Mouse (Mus musculus) ovary, postnatal 14 days (tissue): ENCODE measurements around the gene Zbtb16.
A peak's percentile ranks its signal among the peaks of the same experiment; 100 is the strongest.

Experiments used
- DNase-seq: peaks from one replicate; pipeline ENCODE4 v3.0.0; 2022; ENCODE audit warnings: low spot score

Zbtb16 gene

DNA sequence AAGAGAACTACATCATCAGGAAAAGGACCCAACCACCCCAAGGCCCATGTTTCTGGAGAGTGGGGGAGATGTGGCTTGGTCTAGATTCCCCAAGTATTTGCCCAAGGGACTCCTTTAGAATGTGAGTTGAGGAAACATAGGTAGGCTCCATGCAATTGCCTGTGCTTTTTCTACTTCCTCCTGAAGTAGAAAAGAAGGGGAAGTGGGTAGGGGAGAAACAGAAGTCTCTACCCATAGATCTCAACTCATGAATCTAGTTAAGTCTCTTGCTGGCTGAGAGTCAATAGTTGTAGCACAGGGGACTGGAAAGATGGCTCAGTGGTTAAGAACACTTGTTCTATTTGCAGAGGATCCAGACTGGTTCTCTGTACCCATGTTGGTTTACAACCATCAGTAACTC is 164.2 kb downstream of the Zbtb16 start:
- DNase-seq = no peak

DNA sequence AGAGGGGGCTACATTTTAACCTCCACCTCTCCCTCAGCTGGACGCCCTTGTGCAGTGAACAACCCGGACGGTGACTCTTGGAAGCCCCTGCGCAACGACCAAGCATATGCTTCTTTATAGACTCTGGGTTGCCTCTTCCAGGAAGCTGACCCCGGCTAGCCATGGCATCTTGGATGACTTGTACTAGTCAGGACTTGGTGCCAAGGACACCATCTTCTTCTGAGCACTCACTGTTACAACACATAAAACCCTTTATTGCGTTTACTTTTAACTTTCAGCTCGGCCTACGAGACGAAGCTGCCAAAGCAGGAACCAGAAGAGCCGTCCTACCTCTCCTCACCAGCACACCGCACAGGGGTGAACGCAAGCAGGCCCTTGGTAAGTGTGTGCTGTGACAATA is 165.9 kb downstream of the Zbtb16 start:
- DNase-seq = no peak

DNA sequence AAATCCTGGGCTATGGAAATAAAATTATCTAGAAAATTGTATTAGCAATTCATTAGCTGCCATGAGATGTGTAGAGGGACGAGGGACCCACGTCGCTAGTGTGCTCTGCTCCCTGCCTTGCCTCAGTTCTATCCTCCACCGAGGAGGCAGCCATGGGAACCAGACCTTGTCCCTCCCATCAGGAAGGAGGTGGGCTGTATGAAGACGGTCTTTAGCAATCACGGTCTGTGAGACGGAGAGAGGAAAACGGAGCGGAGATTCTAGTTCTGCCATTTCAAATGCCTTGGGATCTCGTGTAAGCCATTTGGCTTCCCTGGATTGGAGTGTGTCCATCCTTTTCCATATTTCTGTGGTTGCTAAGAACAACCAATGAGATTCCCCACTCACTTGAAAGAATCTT is 166.3 kb downstream of the Zbtb16 start:
- no peak for DNase-seq

- DNase-seq = no peak
Observed at GRCm38 (mm10) chr9:48666702-48667101, 169.3 kb downstream of the Zbtb16 start.

DNA sequence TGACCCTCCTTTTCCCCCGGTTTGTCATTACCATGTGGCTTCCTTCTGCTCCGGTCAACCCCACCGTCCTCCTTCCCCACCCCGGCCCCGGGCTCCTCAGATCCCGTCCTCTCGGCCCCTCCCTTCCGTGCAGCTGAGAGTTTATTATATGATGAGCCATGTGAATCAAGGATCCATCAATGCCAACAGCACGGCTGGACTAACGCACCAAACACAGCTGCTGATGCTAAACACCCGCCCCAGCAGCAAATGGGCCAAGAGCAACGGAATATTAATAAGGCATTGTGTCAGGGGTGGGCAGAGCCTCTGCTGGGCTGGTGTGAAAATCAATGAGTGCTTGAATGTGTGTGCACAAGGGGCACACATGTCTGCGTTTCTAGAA is 173.0 kb downstream of the Zbtb16 start:
- no peak for DNase-seq

DNA sequence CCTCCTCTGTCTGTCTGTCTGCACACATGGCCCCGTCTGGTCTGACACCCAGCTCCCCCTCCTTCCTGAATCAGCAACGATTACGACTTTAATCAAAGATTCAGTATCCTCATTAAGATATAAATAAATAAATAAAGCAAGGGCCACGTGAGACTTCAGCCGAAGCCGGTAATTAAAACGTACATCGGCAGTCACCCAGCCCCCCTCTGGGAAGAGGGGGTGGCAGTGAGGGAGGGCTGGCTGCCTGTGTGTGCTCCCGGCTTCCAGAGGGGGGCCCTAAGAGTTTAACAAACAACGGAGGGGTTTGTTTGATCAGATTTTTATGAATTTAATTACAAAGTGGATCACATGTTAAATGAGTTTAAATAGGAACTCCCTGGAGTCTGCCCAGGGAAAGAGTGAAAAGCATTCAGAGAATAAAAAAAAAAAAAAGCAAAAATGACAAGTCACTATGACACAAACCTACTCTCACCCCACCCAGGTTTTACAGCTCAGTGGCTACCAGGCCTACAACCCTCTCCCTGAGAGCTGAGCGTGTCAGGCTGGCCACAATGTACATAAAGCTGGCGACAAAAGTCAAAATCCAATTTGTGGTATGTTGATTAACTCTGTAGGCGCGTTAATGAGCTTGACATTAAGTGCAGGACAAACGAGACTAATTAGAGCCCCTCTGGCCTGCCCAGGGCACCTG is 173.5 kb downstream of the Zbtb16 start:
- no peak for DNase-seq

DNA sequence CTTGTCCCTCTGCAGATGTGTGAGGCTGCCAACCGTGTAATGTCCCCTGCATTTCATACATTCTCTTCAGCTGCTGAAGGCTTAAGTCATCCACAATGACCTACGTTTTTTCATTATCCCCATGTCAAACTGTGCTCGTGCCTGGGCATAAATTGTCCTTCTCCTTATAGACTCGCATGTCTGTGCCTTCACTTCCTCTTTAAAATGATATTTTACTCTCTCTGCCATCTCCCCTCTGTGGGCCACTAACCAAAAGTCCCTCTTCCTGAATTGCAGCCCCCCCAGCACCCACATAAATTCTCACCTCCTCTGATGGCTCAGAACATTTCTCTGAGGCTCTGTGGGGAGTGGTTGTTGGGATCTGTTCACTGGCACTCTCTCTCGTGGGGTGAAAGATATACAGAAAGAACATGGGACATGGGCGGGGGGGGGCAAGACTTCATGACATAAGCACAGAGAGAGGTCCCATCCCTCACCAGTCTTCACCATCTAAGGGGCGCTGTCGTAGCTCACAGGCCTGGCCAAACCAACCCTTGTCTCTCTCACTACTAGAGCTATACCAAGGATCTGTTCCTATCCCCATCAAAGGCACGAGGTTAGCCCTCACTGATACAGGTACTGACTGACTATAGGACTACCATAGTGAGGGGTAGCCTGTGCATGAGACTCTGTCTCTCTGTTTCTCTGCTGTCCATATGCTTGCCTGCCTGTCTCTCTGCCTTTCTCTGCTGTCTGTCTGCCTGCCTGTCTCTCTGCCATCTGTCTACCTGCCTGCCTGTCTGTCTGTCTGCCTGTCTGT is 174.6 kb downstream of the Zbtb16 start:
- DNase-seq = no peak

- DNase-seq = no peak
Observed at GRCm38 (mm10) chr9:48655525-48656169, 180.4 kb downstream of the Zbtb16 start.

DNA sequence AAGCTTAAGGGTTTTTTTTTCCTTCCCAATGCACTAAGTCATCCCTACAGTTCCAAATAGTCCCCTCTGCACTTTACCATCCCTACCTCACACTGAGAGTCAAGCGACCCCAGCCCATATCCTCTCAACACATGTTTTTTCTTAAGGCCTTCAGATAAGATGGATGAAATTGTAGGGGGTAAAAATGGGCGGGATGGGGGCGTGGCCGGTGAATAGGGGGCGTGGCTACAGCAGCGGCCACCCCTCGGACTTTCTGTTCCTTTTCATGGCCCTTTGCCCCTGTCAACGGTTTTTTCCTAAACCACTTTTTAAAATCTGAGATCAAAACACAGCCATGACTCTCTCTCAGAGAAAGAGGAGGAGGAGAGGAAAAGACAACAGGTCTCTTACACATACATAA is 181.3 kb downstream of the Zbtb16 start:
- DNase-seq = no peak

DNA sequence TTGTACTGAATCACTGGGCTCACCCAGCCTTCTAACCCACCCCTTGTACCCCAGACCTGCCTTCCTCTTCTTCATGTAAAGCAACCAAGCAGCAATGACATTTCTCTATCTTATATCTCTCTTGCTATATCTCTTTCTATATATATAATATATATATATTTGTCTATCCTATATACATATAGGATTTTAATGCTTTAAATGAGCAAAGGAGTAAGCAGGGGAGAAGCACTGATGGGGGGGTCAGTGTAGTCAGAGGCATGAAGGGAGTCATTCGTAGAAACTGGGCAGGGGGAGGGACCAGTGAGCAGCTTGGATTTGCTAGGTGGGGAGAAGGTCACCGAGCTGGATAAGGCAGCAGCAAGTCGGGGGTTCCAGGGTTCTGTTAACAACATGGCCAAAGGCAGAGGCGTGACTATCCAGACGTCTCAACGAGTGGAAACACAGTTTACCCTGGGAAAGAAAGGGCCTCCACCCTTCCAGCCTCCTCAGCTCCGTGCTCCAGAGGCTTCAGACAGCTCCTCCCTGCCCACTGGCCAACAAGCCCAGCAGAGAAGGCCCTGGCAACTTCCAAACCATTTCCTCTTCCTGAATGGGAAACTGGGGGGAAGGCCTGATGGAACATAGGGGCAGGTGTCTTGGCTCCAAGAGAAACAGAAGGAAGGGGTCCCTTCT is 182.5 kb downstream of the Zbtb16 start:
- no peak for DNase-seq

- no peak for DNase-seq
Observed at GRCm38 (mm10) chr9:48652026-48652425, 184.0 kb downstream of the Zbtb16 start.

DNA sequence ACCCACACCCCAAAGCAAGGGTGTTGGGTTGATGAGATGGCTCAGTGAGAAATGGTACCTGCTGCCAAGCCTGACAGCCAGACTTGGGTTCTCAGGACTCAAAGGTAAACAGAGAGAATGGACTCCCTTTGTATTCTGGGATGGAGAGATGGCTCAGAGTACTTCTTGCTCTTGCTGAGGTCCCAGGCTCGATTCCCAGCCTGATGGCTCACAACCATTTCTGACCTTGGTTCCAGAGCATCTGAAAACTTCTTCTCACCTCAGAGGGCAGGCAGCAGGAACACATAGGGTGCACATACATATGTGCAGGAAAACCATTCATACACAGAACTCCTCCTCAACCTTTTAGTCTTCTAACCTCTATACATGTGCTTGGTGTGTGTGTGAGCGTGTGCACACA is 185.2 kb downstream of the Zbtb16 start:
- no peak for DNase-seq

GRCm38 (mm10) chr9:48649851-48650685 is 186.0 kb downstream of the Zbtb16 start:
- no peak for DNase-seq

- no peak for DNase-seq
Observed at GRCm38 (mm10) chr9:48649098-48649766, 186.8 kb downstream of the Zbtb16 start.

DNA sequence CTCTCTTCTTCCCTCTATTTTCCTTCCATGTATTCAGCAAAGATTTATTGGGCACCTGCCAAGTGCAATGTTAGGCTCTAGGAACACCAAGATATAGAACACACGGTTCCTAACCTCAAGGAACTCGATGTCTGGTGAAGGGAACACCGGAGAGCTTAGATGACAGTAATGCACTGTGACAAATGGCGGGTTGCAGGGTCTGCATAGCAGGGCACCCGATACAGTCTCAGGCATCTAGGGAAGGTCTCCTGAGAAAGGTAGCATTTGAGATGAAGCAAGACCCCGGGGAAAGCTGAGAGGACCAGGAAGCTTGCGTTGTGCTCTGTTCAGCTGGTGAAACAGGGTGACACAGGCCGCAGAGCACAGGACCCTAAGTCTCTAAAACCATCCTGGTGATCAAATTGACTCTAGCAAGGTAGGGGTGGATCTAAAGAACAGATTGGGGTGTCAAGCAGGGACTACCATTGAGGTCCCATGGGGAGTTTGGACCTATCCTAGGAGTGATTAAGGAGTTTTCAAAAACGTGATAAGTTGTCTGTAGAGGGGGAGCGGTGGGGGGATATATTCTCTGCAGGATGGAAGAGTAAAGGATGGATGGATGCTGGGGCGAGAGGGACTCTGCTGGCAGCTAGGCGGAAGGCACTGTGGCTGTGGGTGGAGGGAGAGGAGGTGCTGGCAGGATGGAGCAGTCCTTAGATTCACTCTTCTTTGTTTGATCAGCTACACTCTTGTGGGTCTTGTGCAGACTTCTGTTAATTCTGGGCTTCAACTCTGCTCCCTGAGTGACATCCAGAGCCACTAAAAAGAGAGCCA is 187.5 kb downstream of the Zbtb16 start:
- DNase-seq = no peak

DNA sequence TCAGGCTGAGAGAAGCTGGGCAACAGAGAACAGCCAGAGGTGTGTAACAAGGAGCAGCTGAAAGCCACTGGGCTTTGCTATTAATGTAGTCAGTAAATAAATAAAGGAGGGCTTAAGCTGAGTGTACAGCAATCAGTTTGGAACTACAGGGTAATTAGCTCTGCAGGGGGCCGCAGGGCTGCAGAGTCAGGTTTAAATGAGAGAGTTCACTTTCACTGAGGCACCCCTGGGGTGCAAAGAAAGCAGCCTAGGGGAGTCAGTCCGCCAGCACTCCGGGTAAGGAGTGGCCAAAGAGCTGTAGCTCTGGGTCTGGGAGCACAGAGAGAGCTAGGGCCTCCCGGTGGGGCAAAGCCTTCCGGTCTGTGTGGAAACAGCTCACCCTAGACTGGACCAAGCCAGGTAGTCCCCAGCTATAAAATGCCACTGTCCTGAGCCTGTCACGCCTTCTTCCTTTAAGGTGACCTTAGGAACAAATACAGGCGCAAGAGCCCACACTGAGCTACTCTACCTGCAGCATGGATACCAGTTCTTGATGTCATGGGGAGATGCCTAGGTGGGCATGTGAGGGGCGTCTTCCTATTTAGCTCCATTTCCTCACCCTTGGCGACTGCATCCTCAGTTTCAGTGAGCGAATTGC is 188.3 kb downstream of the Zbtb16 start:
- no peak for DNase-seq

DNA sequence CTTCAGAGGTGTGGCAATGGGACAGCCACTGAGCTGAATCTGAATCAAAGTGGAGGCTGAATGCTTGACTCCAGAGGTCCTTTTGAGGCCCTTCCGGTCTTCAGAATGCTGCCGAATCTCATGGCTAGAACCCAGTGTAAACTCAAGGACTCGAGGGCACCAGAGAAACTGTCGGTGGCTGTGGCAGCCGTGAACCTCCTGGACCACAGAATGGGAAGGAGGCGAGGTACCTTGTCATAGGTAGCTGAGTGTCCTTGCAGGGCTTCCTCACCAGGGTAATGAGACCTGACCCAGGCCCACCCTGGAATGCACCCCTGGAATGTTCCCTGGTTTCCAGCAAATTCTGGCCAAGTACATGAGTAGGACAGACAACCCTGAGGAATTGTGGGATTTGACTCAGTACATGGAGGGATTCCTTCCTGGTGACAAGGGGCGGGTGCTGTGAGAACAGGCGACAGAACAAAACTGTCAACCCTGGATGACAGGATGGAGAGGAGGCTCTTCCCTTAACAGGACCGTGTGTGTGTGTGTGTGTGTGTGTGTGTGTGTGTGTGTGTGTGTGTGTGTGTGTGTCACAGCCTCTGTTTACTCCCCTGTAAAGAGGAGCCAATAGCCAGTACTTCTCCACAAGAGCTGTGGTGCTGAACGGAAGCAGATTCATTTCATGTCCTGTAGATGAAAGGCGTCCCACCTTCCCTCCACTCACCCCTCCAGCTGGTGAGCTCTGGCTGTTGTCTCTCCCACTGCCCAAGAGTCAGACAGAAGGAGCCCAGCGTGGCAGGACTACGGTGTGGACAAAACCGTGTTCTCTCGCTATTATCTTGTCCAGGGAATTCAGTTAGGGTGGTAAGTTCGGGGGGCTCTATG is 189.0 kb downstream of the Zbtb16 start:
- no peak for DNase-seq

DNA sequence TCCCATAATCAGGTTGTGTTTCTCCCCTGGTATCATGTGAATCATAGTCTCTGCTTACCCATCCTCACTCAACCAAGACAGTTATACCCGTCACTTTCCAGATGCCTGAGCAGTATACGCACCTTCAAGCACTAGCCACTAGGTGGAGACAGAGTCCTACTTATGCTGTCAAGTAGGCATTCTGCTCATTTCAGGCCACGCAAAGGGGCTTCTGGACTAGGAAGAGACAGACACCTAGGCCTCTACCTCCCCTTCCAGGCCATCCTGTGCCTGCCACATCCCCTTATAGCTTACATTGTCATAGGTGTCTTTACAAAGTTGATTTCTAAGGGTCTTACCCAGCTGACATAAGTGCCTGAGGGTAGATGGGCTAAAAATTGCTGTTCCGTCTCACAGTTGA is 189.8 kb downstream of the Zbtb16 start:
- peak; percentile 62 for DNase-seq

GRCm38 (mm10) chr9:48645648-48646126 is 190.3 kb downstream of the Zbtb16 start:
- DNase-seq = no peak
